ENCODE assay signal across 17 mouse cellular contexts in the genomic region with DNA sequence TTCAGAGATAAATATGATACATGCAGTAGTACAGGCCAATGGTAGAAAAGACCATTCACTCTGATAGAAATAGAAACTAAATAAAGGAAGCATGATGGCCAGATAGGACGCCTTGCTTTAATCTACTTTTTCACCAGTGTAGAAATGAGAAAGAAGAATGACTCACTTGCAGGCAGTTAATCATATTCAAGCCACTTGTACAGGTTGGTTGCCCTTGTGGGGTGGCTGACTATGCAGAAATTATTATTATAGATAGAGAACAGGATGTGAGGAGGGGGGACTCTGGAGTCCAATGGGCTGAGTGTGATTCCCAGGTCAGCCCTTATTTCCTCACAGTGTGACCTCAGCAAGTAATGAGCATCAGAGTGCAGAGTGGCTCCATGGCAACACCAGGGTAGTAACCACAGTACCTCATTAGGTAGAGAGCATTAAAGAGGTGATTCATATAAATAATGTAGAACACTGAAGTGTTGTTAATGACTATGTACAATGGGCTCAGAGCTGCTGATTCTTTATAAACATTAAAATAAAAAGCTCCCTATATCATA.
DNase-seq lines count a peak whose midpoint lies in the region; ATAC-seq lines count a peak whose summit lies in the region.
"Had no signal": no experiment of that assay in that cellular context is flagged by ENCODE, and none has a peak within 500 bp of the region (broad histone marks: within the 10 kb centered on the region; RNA-seq: fewer than 3 reads in every experiment).

No protein-coding gene starts in this region.

- no peak overlapping the region for H3K27ac ChIP-seq in forebrain, embryonic 13.5 days
- H3K27ac ChIP-seq in forebrain, embryonic 10.5 days: no peak overlapping the region
- no peak overlapping the region for H3K27ac ChIP-seq in neural tube, embryonic 11.5 days (ENCODE audit: low read depth, low read length)
- H3K27ac ChIP-seq in hindbrain, embryonic 16.5 days (ENCODE audit: low read depth, low read length): no peak overlapping the region
- H3K27ac ChIP-seq: embryonic facial prominence, embryonic 13.5 days; macrophage had no signal

- 76% methylated on average over 1 of the region's 1 CpGs for WGBS in forebrain, embryonic 13.5 days
- 76% methylated on average over 1 of the region's 1 CpGs for WGBS in forebrain, embryonic 10.5 days
- WGBS in neural tube, embryonic 11.5 days: 81% methylated on average over 1 of the region's 1 CpGs
- WGBS in hindbrain, embryonic 16.5 days: 79% methylated on average over 1 of the region's 1 CpGs

- no peaks in the 10 kb centered on the region for H3K4me1 ChIP-seq in forebrain, embryonic 13.5 days
- 0 out of 2 replicates have a peak, but pooled peaks cover 4% of the 10 kb centered on the region for H3K4me1 ChIP-seq in forebrain, embryonic 10.5 days
- H3K4me1 ChIP-seq in neural tube, embryonic 11.5 days (ENCODE audit: control insufficient read depth, insufficient read depth, low read length): no peaks in the 10 kb centered on the region
- no peaks in the 10 kb centered on the region for H3K4me1 ChIP-seq in hindbrain, embryonic 16.5 days (ENCODE audit: control insufficient read depth, insufficient read depth, low read depth, low read length)
- H3K4me1 ChIP-seq: embryonic facial prominence, embryonic 13.5 days had no signal

- no peaks in the 10 kb centered on the region for H3K36me3 ChIP-seq in forebrain, embryonic 13.5 days (ENCODE audit: poor library complexity, severe bottlenecking)
- no peaks in the 10 kb centered on the region for H3K36me3 ChIP-seq in forebrain, embryonic 10.5 days (replicated peaks)
- no peaks in the 10 kb centered on the region for H3K36me3 ChIP-seq in neural tube, embryonic 11.5 days (ENCODE audit: control insufficient read depth, insufficient read depth, low read length)
- no peaks in the 10 kb centered on the region for H3K36me3 ChIP-seq in hindbrain, embryonic 16.5 days (ENCODE audit: control insufficient read depth, insufficient read depth, low read length)
- H3K36me3 ChIP-seq: embryonic facial prominence, embryonic 13.5 days had no signal

- H3K27me3 ChIP-seq in forebrain, embryonic 13.5 days: no peaks in the 10 kb centered on the region
- H3K27me3 ChIP-seq in forebrain, embryonic 10.5 days (ENCODE audit: poor library complexity, severe bottlenecking): no peaks in the 10 kb centered on the region
- H3K27me3 ChIP-seq in neural tube, embryonic 11.5 days (ENCODE audit: control insufficient read depth, insufficient read depth, low read length): no peaks in the 10 kb centered on the region
- H3K27me3 ChIP-seq in hindbrain, embryonic 16.5 days (replicated peaks; ENCODE audit: control insufficient read depth, insufficient read depth, low read length): no peaks in the 10 kb centered on the region
- H3K27me3 ChIP-seq: embryonic facial prominence, embryonic 13.5 days had no signal

- H3K9me3 ChIP-seq in forebrain, embryonic 13.5 days (replicated peaks): no peaks in the 10 kb centered on the region
- H3K9me3 ChIP-seq in forebrain, embryonic 10.5 days: no peaks in the 10 kb centered on the region
- H3K9me3 ChIP-seq in neural tube, embryonic 11.5 days (ENCODE audit: control insufficient read depth, low read length): no peaks in the 10 kb centered on the region
- no peaks in the 10 kb centered on the region for H3K9me3 ChIP-seq in hindbrain, embryonic 16.5 days (ENCODE audit: control insufficient read depth, low read length)
- H3K9me3 ChIP-seq: embryonic facial prominence, embryonic 13.5 days had no signal

- H3K4me3 ChIP-seq in forebrain, embryonic 13.5 days: no peak overlapping the region
- no peak overlapping the region for H3K4me3 ChIP-seq in forebrain, embryonic 10.5 days
- no peak overlapping the region for H3K4me3 ChIP-seq in neural tube, embryonic 11.5 days (ENCODE audit: low read depth, low read length)
- no peak overlapping the region for H3K4me3 ChIP-seq in hindbrain, embryonic 16.5 days (ENCODE audit: low read length)
- H3K4me3 ChIP-seq: embryonic facial prominence, embryonic 13.5 days had no signal

- H3K9ac ChIP-seq in forebrain, embryonic 13.5 days: no peak overlapping the region
- H3K9ac ChIP-seq in neural tube, embryonic 11.5 days (ENCODE audit: low read length): no peak overlapping the region
- H3K9ac ChIP-seq in hindbrain, embryonic 16.5 days (ENCODE audit: low read depth, low read length): no peak overlapping the region
- H3K9ac ChIP-seq: embryonic facial prominence, embryonic 13.5 days; lung, embryonic 14.5 days had no signal

- ATAC-seq in forebrain, embryonic 13.5 days: 0 out of 2 replicates have a peak, but pooled peaks have one; percentile 36
- ATAC-seq in neural tube, embryonic 11.5 days (ENCODE audit: insufficient read depth, low FRiP score, low TSS enrichment): peak; percentile 41; the same call in 1 of the 2 replicates
- ATAC-seq in hindbrain, embryonic 16.5 days: peak; percentile 56; the same call in 1 of the 2 replicates
- no peak for ATAC-seq in frontal cortex, adult (ENCODE audit: low TSS enrichment)

- no peak for DNase-seq in forebrain, embryonic 10.5 days (ENCODE audit: extremely low spot score, low spot score)
- DNase-seq in neural tube, embryonic 11.5 days (ENCODE audit: low spot score): no peak
- DNase-seq in neural tube, embryonic 10.5 days (ENCODE audit: extremely low spot score, low spot score): no peak
- no peak for DNase-seq in adrenal gland, postnatal 25 days
- DNase-seq in urinary bladder, postnatal 36 days (ENCODE audit: low spot score in 2 of 2): no peak
- DNase-seq: cerebellum, postnatal 25 days; heart, adult 18-20 months; kidney, adult 8-10 months; kidney, postnatal 25 days; lung, embryonic 14.5 days; midbrain, embryonic 14.5 days; right cerebral cortex, postnatal 25 days had no signal

- H3K4me2 ChIP-seq in forebrain, embryonic 13.5 days: no peak overlapping the region
- no peak overlapping the region for H3K4me2 ChIP-seq in neural tube, embryonic 11.5 days (ENCODE audit: low read depth)
- no peak overlapping the region for H3K4me2 ChIP-seq in hindbrain, embryonic 16.5 days (ENCODE audit: low read length)
- H3K4me2 ChIP-seq: embryonic facial prominence, embryonic 13.5 days; lung, embryonic 14.5 days had no signal
